Mouse (Mus musculus) MEL (cell line): ENCODE results near the gene Trappc2l. TPM values are rescaled to one million over a fixed set of nuclear protein-coding genes. Genes with fewer than 3 reads are reported as not detected.
"Not testable (repeated sequence)": the region's sequence is repeated elsewhere in the genome, so short reads cannot be mapped to it uniquely, and the experiment has no call there.

Experiments used
- DNase-seq: peaks from one replicate; pipeline ENCODE4 v3.0.0; 2011; ENCODE audit warnings: low read depth, low spot score
- H3K27ac ChIP-seq: 2 replicates; pipeline ENCODE4 v1.5.1; 2012; ENCODE audit warnings: low read depth, mild to moderate bottlenecking, control low read depth, low read length, moderate library complexity; ENCODE audit not compliant: control insufficient read depth
- H3K27me3 ChIP-seq, 2 experiments: fragments of 150-350 bp in 1 of 2; sonication (generic) in 1 of 2; 2 replicates each; pipeline ENCODE4 v1.6.1; 2012; ENCODE audit warnings: low read length in 2 of 2, mild to moderate bottlenecking in 2 of 2, improper control_type of control experiment in 1 of 2, moderate library complexity in 1 of 2; ENCODE audit not compliant: insufficient read depth in 2 of 2, control insufficient read depth in 1 of 2
- H3K36me3 ChIP-seq, 2 experiments: 2 replicates each; pipeline ENCODE4 v1.6.1; 2012 to 2014; ENCODE audit warnings: low read length in 2 of 2, improper control_type of control experiment in 1 of 2, inconsistent platforms in 1 of 2, mild to moderate bottlenecking in 1 of 2; ENCODE audit not compliant: insufficient read depth in 2 of 2, control insufficient read depth in 1 of 2
- H3K4me1 ChIP-seq, 2 experiments: fragments of 150-350 bp in 1 of 2; sonication (generic) in 1 of 2; 2 replicates each; pipeline ENCODE4 v1.6.1; 2012; ENCODE audit warnings: low read length in 2 of 2, improper control_type of control experiment in 1 of 2, mild to moderate bottlenecking in 1 of 2; ENCODE audit not compliant: insufficient read depth in 2 of 2, control insufficient read depth in 1 of 2
- H3K4me3 ChIP-seq, 2 experiments: fragments of 150-350 bp in 1 of 2; sonication (generic) in 1 of 2; 2 replicates each; pipeline ENCODE4 v1.5.1; 2012; ENCODE audit warnings: low read depth in 2 of 2, low read length in 2 of 2, mild to moderate bottlenecking in 2 of 2, moderate library complexity in 2 of 2, control low read depth in 1 of 2, improper control_type of control experiment in 1 of 2; ENCODE audit not compliant: control insufficient read depth in 1 of 2, insufficient read depth in 1 of 2
- H3K79me2 ChIP-seq: 2 replicates; pipeline ENCODE4 v1.6.1; 2012; ENCODE audit warnings: mild to moderate bottlenecking, low read length, moderate library complexity; ENCODE audit not compliant: control insufficient read depth, poor library complexity, insufficient read depth
- H3K9ac ChIP-seq: 2 replicates; pipeline ENCODE4 v1.6.1; 2012; ENCODE audit warnings: low read depth, mild to moderate bottlenecking, control low read depth, low read length, moderate library complexity; ENCODE audit not compliant: control insufficient read depth, poor library complexity, severe bottlenecking
- H3K9me3 ChIP-seq: fragments of 150-350 bp; sonication (generic); replicated peaks from 2 replicates; pipeline ENCODE4 v1.6.1; 2012; ENCODE audit warnings: mild to moderate bottlenecking, low read length, improper control_type of control experiment, moderate library complexity; ENCODE audit not compliant: insufficient read depth
- BHLHE40 ChIP-seq: IDR thresholded peaks from 2 replicates; pipeline ENCODE4 v1.6.1; 2012; ENCODE audit warnings: low read depth, mild to moderate bottlenecking, inconsistent platforms, low read length, improper control_type of control experiment, borderline replicate concordance
- CTCF ChIP-seq, 3 experiments: IDR thresholded peaks in 2 of 3; conservative IDR thresholded peaks in 1 of 3; 2 replicates each; pipeline ENCODE4 v1.5.1; 2011 to 2012; ENCODE audit warnings: low read length in 3 of 3, low read depth in 2 of 3, mild to moderate bottlenecking in 2 of 3, improper control_type of control experiment in 1 of 3, inconsistent platforms in 1 of 3, mixed read lengths in 1 of 3, moderate library complexity in 1 of 3; ENCODE audit not compliant: control insufficient read depth in 1 of 3, insufficient read depth in 1 of 3, poor library complexity in 1 of 3, severe bottlenecking in 1 of 3
- EP300 ChIP-seq, 2 experiments: IDR thresholded peaks; 2 replicates each; pipeline ENCODE4 v1.6.1; 2011; ENCODE audit warnings: improper control_type of control experiment in 2 of 2, low read length in 2 of 2, low read depth in 1 of 2, mild to moderate bottlenecking in 1 of 2
- ETS1 ChIP-seq: IDR thresholded peaks from 2 replicates; pipeline ENCODE4 v1.6.1; 2012; ENCODE audit warnings: low read depth, mild to moderate bottlenecking, inconsistent platforms, low read length, improper control_type of control experiment, moderate library complexity
- GATA1 ChIP-seq: IDR thresholded peaks from 2 replicates; pipeline ENCODE4 v1.6.1; 2011; ENCODE audit warnings: low read depth, low read length, improper control_type of control experiment
- MXI1 ChIP-seq: IDR thresholded peaks from 2 replicates; pipeline ENCODE4 v1.6.1; 2011; ENCODE audit warnings: mild to moderate bottlenecking, low read depth, low read length, improper control_type of control experiment
- MYB ChIP-seq: IDR thresholded peaks from 2 replicates; pipeline ENCODE4 v1.6.1; 2011; ENCODE audit warnings: mild to moderate bottlenecking, low read depth, low read length, improper control_type of control experiment
- NELFE ChIP-seq: IDR thresholded peaks from 2 replicates; pipeline ENCODE4 v1.6.1; 2011; ENCODE audit warnings: low read depth, low read length, improper control_type of control experiment
- POLR2A ChIP-seq, 2 experiments: IDR thresholded peaks; 2 replicates each; pipeline ENCODE4 v1.6.1; 2011 to 2012; ENCODE audit warnings: low read length in 2 of 2, mild to moderate bottlenecking in 2 of 2, control low read depth in 1 of 2, improper control_type of control experiment in 1 of 2, low read depth in 1 of 2, moderate library complexity in 1 of 2; ENCODE audit not compliant: control insufficient read depth in 1 of 2, insufficient read depth in 1 of 2, poor library complexity in 1 of 2
- POLR2AphosphoS2 ChIP-seq: IDR thresholded peaks from 2 replicates; pipeline ENCODE4 v1.6.1; 2011; ENCODE audit warnings: low read length, improper control_type of control experiment
- SIN3A ChIP-seq: IDR thresholded peaks from 2 replicates; pipeline ENCODE4 v1.6.1; 2012; ENCODE audit warnings: low read length, improper control_type of control experiment, inconsistent platforms
- SMC3 ChIP-seq: IDR thresholded peaks from 2 replicates; pipeline ENCODE4 v1.6.1; 2011; ENCODE audit warnings: low read depth, low read length, improper control_type of control experiment
- TAL1 ChIP-seq: IDR thresholded peaks from 2 replicates; pipeline ENCODE4 v1.6.1; 2012; ENCODE audit warnings: mild to moderate bottlenecking, inconsistent platforms, low read length, moderate library complexity, mixed read lengths
- TBP ChIP-seq: IDR thresholded peaks from 2 replicates; pipeline ENCODE4 v1.8.0; 2011; ENCODE audit warnings: low read depth, low read length, improper control_type of control experiment
- TCF12 ChIP-seq: IDR thresholded peaks from 2 replicates; pipeline ENCODE4 v1.6.1; 2014; ENCODE audit warnings: low read depth, mild to moderate bottlenecking, inconsistent platforms, low read length, improper control_type of control experiment, moderate library complexity
- USF2 ChIP-seq, 2 experiments: IDR thresholded peaks; 2 replicates each; pipeline ENCODE4 v1.6.1; 2011 to 2012; ENCODE audit warnings: improper control_type of control experiment in 2 of 2, low read length in 2 of 2, borderline replicate concordance in 1 of 2, inconsistent platforms in 1 of 2, low read depth in 1 of 2, mild to moderate bottlenecking in 1 of 2; ENCODE audit not compliant: insufficient read depth in 1 of 2
- ZMIZ1 ChIP-seq: IDR thresholded peaks from 2 replicates; pipeline ENCODE4 v1.6.1; 2012; ENCODE audit warnings: low read depth, mild to moderate bottlenecking, inconsistent platforms, low read length, improper control_type of control experiment, moderate library complexity
- ZNF384 ChIP-seq: IDR thresholded peaks from 2 replicates; pipeline ENCODE4 v1.6.1; 2012; ENCODE audit warnings: low read depth, mild to moderate bottlenecking, inconsistent platforms, low read length, improper control_type of control experiment
- polyA plus RNA-seq, 2 experiments: library from polyadenylated mRNA; stranded (reverse) in 1 of 2; unstranded in 1 of 2; fragments of >175 nt in 1 of 2; fragments of >200 nt in 1 of 2; gene quantifications; 2 replicates each; pipeline versions ENCODE4 v1.2.1 to v1.2.4; 2012; ENCODE audit warnings: low replicate concordance in 2 of 2, low read depth in 1 of 2; ENCODE audit not compliant: insufficient read length in 2 of 2, insufficient read depth in 1 of 2, missing spikeins in 1 of 2
- total RNA-seq: library from RNA; depleted of rRNA; stranded (reverse); fragments of 300-350 nt; gene quantifications from 2 replicates; pipeline ENCODE4 v1.2.3, GENCODE M21; 2012

Gene Trappc2l
- total and polyA plus RNA-seq, 3 experiments = 15.1 to 21.7 TPM; not detected in 1

- not testable (repeated sequence) for H3K9ac ChIP-seq, H3K4me3 ChIP-seq, DNase-seq, H3K27ac ChIP-seq, H3K79me2 ChIP-seq, H3K9me3 ChIP-seq, H3K27me3 ChIP-seq
- TF ChIP-seq SMC3 = peak; percentile 15; the same call in 1 of the 2 replicates
- TF ChIP-seq ZNF384 = peak; percentile 71
- peaks cover 0 to 17% of the 10 kb centered on the region in 2 experiments; a peak in 2 of 4 replicates for H3K4me1 ChIP-seq
- H3K36me3 ChIP-seq = peaks cover 9 to 15% of the 10 kb centered on the region in 2 experiments; a peak in 3 of 4 replicates
Observed at GRCm38 (mm10) chr8:122632134-122632533, 20.7 kb downstream of the Trappc2l start.

- Histone ChIP-seq H3K27me3 (no peaks in the 10 kb centered on the region), H3K79me2 (no peaks in the 10 kb centered on the region), H3K9ac (no peak overlapping the region), H3K9me3 (no peaks in the 10 kb centered on the region), H3K4me1 (peaks cover 0 to 20% of the 10 kb centered on the region in 2 experiments; a peak in 2 of 4 replicates), H3K4me3 (no peak overlapping the region), H3K36me3 (peaks cover 12 to 15% of the 10 kb centered on the region in 2 experiments; a peak in 3 of 4 replicates), H3K27ac (no peak overlapping the region)
- 0 out of 4 replicates have a peak, but pooled peaks of 1 of the 2 experiments have one; percentile 24 for TF ChIP-seq POLR2A (IDR thresholded peaks at IDR 0.05; ENCODE audit: control insufficient read depth in 1 of 2, insufficient read depth in 1 of 2, low read depth in 1 of 2, low read length in 2 of 2, poor library complexity in 1 of 2)
- TF ChIP-seq BHLHE40 = no peak
- 0 out of 2 replicates have a peak, but pooled peaks have one; percentile 0 for TF ChIP-seq POLR2AphosphoS2
- no peak for DNase-seq
Observed at GRCm38 (mm10) chr8:122633205-122633604, 21.8 kb downstream of the Trappc2l start.

- Histone ChIP-seq H3K36me3 (peaks cover 12 to 16% of the 10 kb centered on the region in 2 experiments), H3K9ac (no peak overlapping the region), H3K4me1 (peaks cover 0 to 20% of the 10 kb centered on the region in 2 experiments; a peak in 2 of 4 replicates), H3K9me3 (no peaks in the 10 kb centered on the region), H3K79me2 (no peaks in the 10 kb centered on the region), H3K4me3 (no peak overlapping the region), H3K27ac (peak overlapping the region; percentile 40), H3K27me3 (no peaks in the 10 kb centered on the region)
- TF ChIP-seq ZMIZ1 (0 out of 2 replicates have a peak, but pooled peaks have one; percentile 35), MYB (no peak), POLR2A (IDR thresholded peaks at IDR 0.05; ENCODE audit: control insufficient read depth in 1 of 2, insufficient read depth in 1 of 2, low read depth in 1 of 2, low read length in 2 of 2, poor library complexity in 1 of 2) (peak in 1 of 2 experiments; percentile 14; a peak in 1 of 4 replicates), TBP (no peak), ETS1 (peak; percentile 75), GATA1 (peak; percentile 43; the same call in 1 of the 2 replicates), MXI1 (no peak), CTCF (IDR thresholded peaks at IDR 0.05 in 2 of 3, conservative IDR thresholded peaks at IDR 0.05 in 1 of 3; ENCODE audit: control insufficient read depth in 1 of 3, insufficient read depth in 1 of 3, low read depth in 2 of 3, low read length in 3 of 3, poor library complexity in 1 of 3, severe bottlenecking in 1 of 3) (no peak), SIN3A (peak; percentile 45; the same call in 1 of the 2 replicates), NELFE (no peak), TAL1 (peak; percentile 55), USF2 (IDR thresholded peaks at IDR 0.05; ENCODE audit: borderline replicate concordance in 1 of 2, insufficient read depth in 1 of 2, low read depth in 1 of 2, low read length in 2 of 2) (no peak), EP300 (IDR thresholded peaks at IDR 0.05; ENCODE audit: low read depth in 1 of 2, low read length in 2 of 2) (peak; percentile 59 to 65; a peak in 3 of 4 replicates), TCF12 (peak; percentile 79; the same call in 1 of the 2 replicates)
- peak; percentile 64 for DNase-seq
Observed at GRCm38 (mm10) chr8:122635878-122636802, 24.7 kb downstream of the Trappc2l start.
